Mouse (Mus musculus): ENCODE data around the gene Mylk. TPM values are rescaled to one million over a fixed set of nuclear protein-coding genes. Genes with fewer than 3 reads are reported as not detected.

Gene Mylk
- total RNA-seq, 4 experiments from 2014 or later: 25.5 to 32.9 (median 31.7) TPM

GRCm38 (mm10) chr16:34847638-34848037 lies 102.6 kb downstream of the Mylk start:
- no peak for DNase-seq (ENCODE audit: low spot score)

- DNase-seq (ENCODE audit: low spot score): no peak
Measured at GRCm38 (mm10) chr16:34854066-34854465, 109.1 kb downstream of the Mylk start.

- DNase-seq (ENCODE audit: low spot score): no peak
Measured at GRCm38 (mm10) chr16:34855136-34855535, 110.1 kb downstream of the Mylk start.

- DNase-seq (ENCODE audit: low spot score): no peak
Measured at GRCm38 (mm10) chr16:34855751-34856150, 110.7 kb downstream of the Mylk start.

- DNase-seq (ENCODE audit: low spot score): no peak
Measured at GRCm38 (mm10) chr16:34857631-34858030, 112.6 kb downstream of the Mylk start.

- DNase-seq (ENCODE audit: low spot score): no peak
Measured at GRCm38 (mm10) chr16:34860761-34861160, 115.8 kb downstream of the Mylk start.

- peak; percentile 4 for DNase-seq (ENCODE audit: low spot score)
Measured at GRCm38 (mm10) chr16:34861744-34862365, 116.8 kb downstream of the Mylk start.

- DNase-seq (ENCODE audit: low spot score): no peak
Measured at GRCm38 (mm10) chr16:34865373-34865772, 120.4 kb downstream of the Mylk start.

GRCm38 (mm10) chr16:34867217-34867616 lies 122.2 kb downstream of the Mylk start:
- DNase-seq (ENCODE audit: low spot score): no peak

- DNase-seq (ENCODE audit: low spot score): no peak
Measured at GRCm38 (mm10) chr16:34880031-34880778, 135.2 kb downstream of the Mylk start.

GRCm38 (mm10) chr16:34880815-34881214 lies 135.8 kb downstream of the Mylk start:
- no peak for DNase-seq (ENCODE audit: low spot score)

- no peak for DNase-seq (ENCODE audit: low spot score)
Measured at GRCm38 (mm10) chr16:34887037-34887436, 142.0 kb downstream of the Mylk start.

GRCm38 (mm10) chr16:34894016-34894415 lies 149.0 kb downstream of the Mylk start:
- no peak for DNase-seq (ENCODE audit: low spot score)

- no peak for DNase-seq (ENCODE audit: low spot score)
Measured at GRCm38 (mm10) chr16:34895916-34896315, 150.9 kb downstream of the Mylk start.

GRCm38 (mm10) chr16:34896996-34897395 lies 152.0 kb downstream of the Mylk start:
- no peak for DNase-seq (ENCODE audit: low spot score)

- DNase-seq (ENCODE audit: low spot score): no peak
Measured at GRCm38 (mm10) chr16:34898057-34898789, 153.2 kb downstream of the Mylk start.

- DNase-seq (ENCODE audit: low spot score): no peak
Measured at GRCm38 (mm10) chr16:34899071-34899808, 154.2 kb downstream of the Mylk start.

- no peak for DNase-seq (ENCODE audit: low spot score)
Measured at GRCm38 (mm10) chr16:34899997-34900396, 155.0 kb downstream of the Mylk start.

GRCm38 (mm10) chr16:34900471-34900870 lies 155.5 kb downstream of the Mylk start:
- DNase-seq (ENCODE audit: low spot score): no peak

- DNase-seq (ENCODE audit: low spot score): no peak
Measured at GRCm38 (mm10) chr16:34901031-34901430, 156.0 kb downstream of the Mylk start.

- no peak for DNase-seq (ENCODE audit: low spot score)
Measured at GRCm38 (mm10) chr16:34901611-34902293, 156.7 kb downstream of the Mylk start.

Measured in heart, adult 8-10 months (tissue).